Mouse (Mus musculus): Measurements from ENCODE around the gene Nckap5. TPM values are rescaled to one million over a fixed set of nuclear protein-coding genes. Genes with fewer than 3 reads are reported as not detected.
"Not testable (repeated sequence)": the region's sequence is repeated elsewhere in the genome, so short reads cannot be mapped to it uniquely, and the experiment has no call there.

Nckap5 gene
- total and polyA plus RNA-seq, 2 experiments from 2014 or later, result 6.6 to 10.2 TPM

- H3K9me3 ChIP-seq (ENCODE audit: low read length), result no peaks in the 10 kb centered on the region
- WGBS, result 28% methylated on average over 1 of the region's 1 CpGs
- H3K4me2 ChIP-seq (ENCODE audit: low read depth, low read length), result no peak overlapping the region
- H3K4me3 ChIP-seq (ENCODE audit: low read length), result no peak overlapping the region
- no peaks in the 10 kb centered on the region for H3K36me3 ChIP-seq (ENCODE audit: insufficient read depth, low read length)
- no peak for TF ChIP-seq CTCF (IDR thresholded peaks at IDR 0.05; ENCODE audit: low read depth)
- H3K4me1 ChIP-seq (ENCODE audit: insufficient read depth, low read length), result no peaks in the 10 kb centered on the region
- ATAC-seq, result no peak
- H3K27me3 ChIP-seq (ENCODE audit: insufficient read depth, low read length), result no peaks in the 10 kb centered on the region
- H3K9ac ChIP-seq (replicated peaks; ENCODE audit: low read length), result no peak overlapping the region
- H3K27ac ChIP-seq, result no peak overlapping the region
- no peak for DNase-seq (ENCODE audit: low spot score)
Observed at GRCm38 (mm10) chr1:126129129-126129528, 701.5 kb downstream of the Nckap5 start.

GRCm38 (mm10) chr1:126123111-126123510 lies 707.5 kb downstream of the Nckap5 start:
- Histone ChIP-seq H3K36me3 (ENCODE audit: insufficient read depth, low read length) (no peaks in the 10 kb centered on the region), H3K4me1 (ENCODE audit: insufficient read depth, low read length) (no peaks in the 10 kb centered on the region), H3K27ac (no peak overlapping the region), H3K9me3 (ENCODE audit: low read length) (no peaks in the 10 kb centered on the region), H3K4me2 (ENCODE audit: low read depth, low read length) (no peak overlapping the region), H3K27me3 (ENCODE audit: insufficient read depth, low read length) (no peaks in the 10 kb centered on the region), H3K4me3 (ENCODE audit: low read length) (no peak overlapping the region), H3K9ac (replicated peaks; ENCODE audit: low read length) (no peak overlapping the region)
- DNase-seq (ENCODE audit: low spot score), result no peak
- TF ChIP-seq CTCF (IDR thresholded peaks at IDR 0.05; ENCODE audit: low read depth), result no peak
- WGBS, result 62% methylated on average over 5 of the region's 5 CpGs
- ATAC-seq, result no peak

DNA sequence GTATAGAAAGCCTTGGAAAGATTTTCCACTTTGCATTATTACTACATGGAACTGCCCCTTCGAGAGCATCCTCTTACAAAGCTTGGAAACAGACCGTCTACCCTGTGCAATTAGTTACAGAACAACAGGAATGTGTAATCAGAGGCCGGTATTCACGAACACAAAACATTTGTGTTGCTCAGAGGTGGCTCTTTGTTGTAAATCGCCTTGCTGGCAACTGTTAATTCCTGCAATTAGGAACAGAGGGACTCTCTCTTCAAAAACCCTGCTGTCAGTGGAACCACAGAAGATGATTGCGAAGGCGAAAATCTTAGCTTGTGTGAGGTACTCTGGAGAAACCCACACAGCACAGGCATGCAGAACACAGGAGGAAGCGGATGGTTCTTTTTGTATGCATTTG lies 710.1 kb downstream of the Nckap5 start:
- ATAC-seq, result no peak
- H3K27ac ChIP-seq, result no peak overlapping the region

DNA sequence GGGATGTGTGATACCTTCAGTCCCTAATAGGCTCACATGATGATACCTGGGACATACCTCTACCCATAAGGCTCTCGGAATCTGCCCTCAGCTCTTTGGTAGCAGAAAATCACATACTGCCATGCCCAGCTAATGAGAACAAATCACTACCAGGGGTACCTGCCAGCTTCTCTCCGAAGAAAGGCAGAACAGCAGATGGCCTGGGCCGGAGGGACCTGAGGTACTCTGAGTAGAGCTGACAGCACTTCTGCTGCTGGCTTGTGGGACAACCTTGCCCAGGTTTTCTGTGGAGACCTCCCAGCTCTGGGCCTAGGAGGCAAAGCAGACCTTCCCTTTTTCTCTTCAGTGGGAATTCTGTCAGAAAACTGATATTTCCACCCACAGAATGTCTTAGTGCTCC lies 714.6 kb downstream of the Nckap5 start:
- TF ChIP-seq CTCF (IDR thresholded peaks at IDR 0.05; ENCODE audit: low read depth), result no peak
- ATAC-seq (no peak), DNase-seq (ENCODE audit: low spot score) (peak; percentile 11)
- 60% methylated on average over 3 of the region's 3 CpGs for WGBS
- H3K9ac ChIP-seq (replicated peaks; ENCODE audit: low read length), result no peak overlapping the region
- no peaks in the 10 kb centered on the region for H3K36me3 ChIP-seq (ENCODE audit: insufficient read depth, low read length)
- H3K4me2 ChIP-seq (ENCODE audit: low read depth, low read length), result no peak overlapping the region
- H3K9me3 ChIP-seq (ENCODE audit: low read length), result no peaks in the 10 kb centered on the region
- no peaks in the 10 kb centered on the region for H3K4me1 ChIP-seq (ENCODE audit: insufficient read depth, low read length)
- H3K27ac ChIP-seq, result no peak overlapping the region
- no peak overlapping the region for H3K4me3 ChIP-seq (ENCODE audit: low read length)
- no peaks in the 10 kb centered on the region for H3K27me3 ChIP-seq (ENCODE audit: insufficient read depth, low read length)

More for the DNA sequence above, 710.1 kb downstream of the Nckap5 start:
- no peaks in the 10 kb centered on the region for H3K36me3 ChIP-seq (ENCODE audit: insufficient read depth, low read length)
- no peaks in the 10 kb centered on the region for H3K9me3 ChIP-seq (ENCODE audit: low read length)
- no peak overlapping the region for H3K9ac ChIP-seq (replicated peaks; ENCODE audit: low read length)
- H3K4me3 ChIP-seq (ENCODE audit: low read length), result no peak overlapping the region
- 38% methylated on average over 8 of the region's 8 CpGs for WGBS
- no peak for TF ChIP-seq CTCF (IDR thresholded peaks at IDR 0.05; ENCODE audit: low read depth)
- peak; percentile 25 for DNase-seq (ENCODE audit: low spot score)
- no peaks in the 10 kb centered on the region for H3K4me1 ChIP-seq (ENCODE audit: insufficient read depth, low read length)
- no peaks in the 10 kb centered on the region for H3K27me3 ChIP-seq (ENCODE audit: insufficient read depth, low read length)
- no peak overlapping the region for H3K4me2 ChIP-seq (ENCODE audit: low read depth, low read length)

DNA sequence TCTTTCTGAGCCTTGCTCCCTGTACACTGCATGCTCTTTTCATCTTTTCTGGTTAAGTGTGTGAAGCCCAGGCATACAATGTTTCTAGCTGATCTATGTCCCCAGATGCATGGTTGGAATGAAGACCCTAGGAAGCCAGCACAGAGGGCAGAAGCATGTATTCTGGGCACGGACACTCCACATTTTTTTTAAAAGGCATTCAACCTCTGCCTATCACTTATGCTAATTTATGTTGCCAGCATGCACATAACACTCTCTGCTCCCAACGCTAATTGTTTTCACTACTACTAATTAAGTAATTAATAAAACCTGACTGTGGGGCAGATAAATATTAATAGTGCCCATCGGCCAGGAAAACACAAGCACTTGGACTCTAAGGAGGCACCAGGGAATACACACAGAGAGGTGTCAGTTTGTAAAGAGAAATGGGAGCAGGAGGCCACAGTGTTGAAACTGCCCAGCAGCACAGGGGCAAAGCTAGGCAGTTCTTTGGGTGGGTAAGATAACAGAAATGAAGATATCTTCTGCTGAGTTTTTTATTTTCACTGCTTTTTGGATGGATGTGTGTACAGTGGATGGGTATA lies 724.8 kb downstream of the Nckap5 start:
- H3K4me1 ChIP-seq (ENCODE audit: insufficient read depth, low read length), result no peaks in the 10 kb centered on the region
- no peak for DNase-seq (ENCODE audit: low spot score)
- TF ChIP-seq CTCF (IDR thresholded peaks at IDR 0.05; ENCODE audit: low read depth), result no peak
- H3K4me2 ChIP-seq (ENCODE audit: low read depth, low read length), result no peak overlapping the region
- H3K9ac ChIP-seq (replicated peaks; ENCODE audit: low read length), result no peak overlapping the region
- H3K9me3 ChIP-seq (ENCODE audit: low read length), result no peaks in the 10 kb centered on the region
- no peak overlapping the region for H3K4me3 ChIP-seq (ENCODE audit: low read length)
- 36% methylated on average over 3 of the region's 3 CpGs for WGBS
- H3K27ac ChIP-seq, result no peak overlapping the region
- no peaks in the 10 kb centered on the region for H3K36me3 ChIP-seq (ENCODE audit: insufficient read depth, low read length)
- H3K27me3 ChIP-seq (ENCODE audit: insufficient read depth, low read length), result no peaks in the 10 kb centered on the region
- ATAC-seq, result no peak

- no peak for ATAC-seq
- no peak for TF ChIP-seq CTCF (IDR thresholded peaks at IDR 0.05; ENCODE audit: low read depth)
Observed at GRCm38 (mm10) chr1:126094346-126094745, 736.3 kb downstream of the Nckap5 start.

DNA sequence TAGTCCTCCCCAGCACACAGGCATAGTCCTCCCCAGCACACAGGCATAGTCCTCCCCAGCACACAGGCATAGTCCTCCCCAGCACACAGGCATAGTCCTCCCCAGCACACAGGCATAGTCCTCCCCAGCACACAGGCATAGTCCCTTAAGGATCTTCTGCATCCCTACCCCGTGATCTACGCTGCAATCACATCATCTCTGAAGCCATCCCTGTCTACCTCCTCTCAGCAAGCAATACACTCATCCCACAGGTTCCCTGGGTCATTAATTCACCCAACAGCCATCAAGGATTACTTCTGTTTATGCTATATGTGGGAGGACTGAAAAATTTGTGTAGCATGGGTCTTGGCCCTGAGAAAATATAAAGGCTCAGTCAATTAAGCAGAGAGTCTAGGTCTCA lies 738.6 kb downstream of the Nckap5 start:
- H3K4me3 ChIP-seq (ENCODE audit: low read length); H3K27me3 ChIP-seq (ENCODE audit: insufficient read depth, low read length); H3K4me2 ChIP-seq (ENCODE audit: low read depth, low read length); H3K36me3 ChIP-seq (ENCODE audit: insufficient read depth, low read length); ATAC-seq; H3K9me3 ChIP-seq (ENCODE audit: low read length); H3K27ac ChIP-seq; H3K9ac ChIP-seq (replicated peaks; ENCODE audit: low read length); DNase-seq (ENCODE audit: low spot score); H3K4me1 ChIP-seq (ENCODE audit: insufficient read depth, low read length): not testable (repeated sequence)
- WGBS, result 93% methylated on average over 2 of the region's 2 CpGs

More at GRCm38 (mm10) chr1:126094346-126094745, 736.3 kb downstream of the Nckap5 start:
- Histone ChIP-seq H3K9me3 (ENCODE audit: low read length) (no peaks in the 10 kb centered on the region), H3K36me3 (ENCODE audit: insufficient read depth, low read length) (no peaks in the 10 kb centered on the region), H3K4me2 (ENCODE audit: low read depth, low read length) (no peak overlapping the region), H3K4me1 (ENCODE audit: insufficient read depth, low read length) (no peaks in the 10 kb centered on the region), H3K9ac (replicated peaks; ENCODE audit: low read length) (no peak overlapping the region), H3K27ac (no peak overlapping the region), H3K27me3 (ENCODE audit: insufficient read depth, low read length) (no peaks in the 10 kb centered on the region), H3K4me3 (ENCODE audit: low read length) (no peak overlapping the region)
- DNase-seq (ENCODE audit: low spot score), result no peak
- WGBS, result 89% methylated on average over 4 of the region's 4 CpGs

Measured in hindbrain, postnatal 0 days (tissue).